26 mouse cellular contexts compared by ENCODE assay signal in genomic region chr19:18660466-18660865, GRCm38 (mm10).
"Had no signal": no experiment of that assay in that cellular context is flagged by ENCODE, and none has a peak within 500 bp of the region (broad histone marks: within the 10 kb centered on the region; RNA-seq: fewer than 3 reads in every experiment).

No protein-coding gene starts in this region.

- H3K27ac ChIP-seq: heart, adult 2 months; heart, embryonic 13.5 days; heart, embryonic 15.5 days; hindbrain, embryonic 13.5 days; hindbrain, embryonic 15.5 days; hindbrain, postnatal 0 days; kidney, embryonic 15.5 days; kidney, postnatal 0 days; layer of hippocampus, adult 2 months; limb, embryonic 13.5 days; liver, embryonic 12.5 days; liver, embryonic 14.5 days had no signal

- H3K9me3 ChIP-seq: heart, embryonic 13.5 days; heart, embryonic 15.5 days; hindbrain, embryonic 13.5 days; hindbrain, embryonic 15.5 days; kidney, embryonic 15.5 days; limb, embryonic 13.5 days; limb, embryonic 15.5 days; liver, embryonic 12.5 days had no signal

- ATAC-seq: hindbrain, postnatal 0 days; intestine, embryonic 16.5 days; liver, embryonic 12.5 days had no signal

- H3K4me3 ChIP-seq: heart, adult 2 months; heart, embryonic 13.5 days; heart, embryonic 15.5 days; hindbrain, embryonic 13.5 days; hindbrain, embryonic 15.5 days; kidney, embryonic 15.5 days; layer of hippocampus, adult 2 months; limb, embryonic 13.5 days; limb, embryonic 15.5 days; liver, embryonic 12.5 days had no signal

- H3K27me3 ChIP-seq: heart, embryonic 13.5 days; heart, embryonic 15.5 days; hindbrain, embryonic 13.5 days; hindbrain, embryonic 15.5 days; kidney, embryonic 15.5 days; limb, embryonic 13.5 days; limb, embryonic 15.5 days; liver, embryonic 12.5 days had no signal

- H3K36me3 ChIP-seq: heart, embryonic 13.5 days; heart, embryonic 15.5 days; hindbrain, embryonic 13.5 days; hindbrain, embryonic 15.5 days; kidney, embryonic 15.5 days; limb, embryonic 13.5 days; limb, embryonic 15.5 days; liver, embryonic 12.5 days had no signal

- DNase-seq: gastrocnemius, postnatal 10 days; gastrocnemius, postnatal 36 days; heart, adult 11 months; heart, adult 2 months; heart, postnatal 14 days; heart, postnatal 36 days; kidney, adult 11 months; kidney, adult 2 months; kidney, adult 9 months; kidney, postnatal 14 days; kidney, postnatal 4 days; left cerebral cortex, postnatal 4 days had no signal

- H3K4me1 ChIP-seq: heart, embryonic 13.5 days; heart, embryonic 15.5 days; hindbrain, embryonic 13.5 days; hindbrain, embryonic 15.5 days; limb, embryonic 13.5 days; limb, embryonic 15.5 days had no signal

- H3K9ac ChIP-seq: heart, embryonic 13.5 days; heart, embryonic 15.5 days; hindbrain, embryonic 13.5 days; hindbrain, embryonic 15.5 days; kidney, embryonic 15.5 days; limb, embryonic 13.5 days; limb, embryonic 15.5 days; liver, embryonic 12.5 days; liver, embryonic 14.5 days had no signal

- H3K4me2 ChIP-seq: heart, embryonic 11.5 days; heart, embryonic 13.5 days; heart, embryonic 15.5 days; hindbrain, embryonic 13.5 days; hindbrain, embryonic 15.5 days; kidney, embryonic 15.5 days; limb, embryonic 13.5 days; limb, embryonic 15.5 days; liver, embryonic 12.5 days had no signal
